Mouse (Mus musculus) gastrocnemius, adult 2 months (tissue): Measurements from ENCODE around the gene Mgrn1. TPM values are rescaled to one million over a fixed set of nuclear protein-coding genes. Genes with fewer than 3 reads are reported as not detected.

ENCODE experiments used
- DNase-seq: peaks from one replicate; pipeline ENCODE4 v3.0.0; 2022
- H3K27ac ChIP-seq: fragments of 200-600 bp; 2 replicates; pipeline ENCODE4 v1.8.1; 2022; ENCODE audit warnings: mild to moderate bottlenecking
- H3K4me3 ChIP-seq: fragments of 200-600 bp; 2 replicates; pipeline ENCODE4 v1.8.1; 2022; ENCODE audit warnings: mild to moderate bottlenecking, moderate library complexity
- CTCF ChIP-seq: fragments of 200-600 bp; IDR thresholded peaks from 2 replicates; pipeline ENCODE4 v1.8.1; 2022; ENCODE audit warnings: antibody characterized with exemption, mild to moderate bottlenecking, moderate library complexity
- intact Hi-C: fragments of 180-260 bp; cut with DNase I; formaldehyde crosslinking; loops from one replicate; pipeline ENCODE4 v1.15.1; 2025
- total RNA-seq, 2 experiments: library from RNA; stranded (reverse); gene quantifications; 2 replicates each; pipeline ENCODE4 v1.2.3; 2021

Mgrn1 gene
- total RNA-seq, 2 experiments from 2014 or later: 53.5 to 66.1 TPM

GRCm38 (mm10) chr16:4938461-4938860, 52.4 kb downstream of the Mgrn1 start, which contains the start of gene Nudt16l1:
Nudt16l1 (plus strand) TSS chr16:4938761.
- H3K4me3 ChIP-seq: peak within 1 kb of the TSS; percentile 100
- intact Hi-C loops: no loop called here
- DNase-seq: no peak
- no peak for TF ChIP-seq CTCF
- H3K27ac ChIP-seq: peak within 1 kb of the TSS; percentile 89

GRCm38 (mm10) chr16:4938989-4939388, 52.9 kb downstream of the Mgrn1 start:
- no peak for TF ChIP-seq CTCF
- DNase-seq: peak; percentile 97
- Histone ChIP-seq H3K4me3 (peak overlapping the region; percentile 100), H3K27ac (peak overlapping the region; percentile 89)
- intact Hi-C loops: no loop called here

- intact Hi-C loops: no loop called here
- no peak for TF ChIP-seq CTCF
- peak; percentile 51 for DNase-seq
- Histone ChIP-seq H3K4me3 (peak overlapping the region; percentile 100), H3K27ac (peak overlapping the region; percentile 89)
Measured at GRCm38 (mm10) chr16:4939412-4939811, 53.4 kb downstream of the Mgrn1 start.

GRCm38 (mm10) chr16:4940311-4940850, 54.3 kb downstream of the Mgrn1 start:
- Histone ChIP-seq H3K27ac (peak overlapping the region; percentile 89; the same call in 1 of the 2 replicates), H3K4me3 (no peak overlapping the region; the same call in none of the 2 replicates)
- intact Hi-C loops: no loop called here
- TF ChIP-seq CTCF: no peak
- DNase-seq: no peak

GRCm38 (mm10) chr16:4941016-4941415, 55.0 kb downstream of the Mgrn1 start:
- intact Hi-C loops: no loop called here
- no peak overlapping the region for H3K27ac ChIP-seq
- no peak for DNase-seq
- no peak for TF ChIP-seq CTCF
- no peak overlapping the region for H3K4me3 ChIP-seq

GRCm38 (mm10) chr16:4942868-4943267, 56.8 kb downstream of the Mgrn1 start:
- TF ChIP-seq CTCF: no peak
- no peak overlapping the region for H3K27ac ChIP-seq
- intact Hi-C loops: no loop called here
- no peak overlapping the region for H3K4me3 ChIP-seq
- DNase-seq: no peak

GRCm38 (mm10) chr16:4943431-4943830, 57.4 kb downstream of the Mgrn1 start:
- no peak for DNase-seq
- Histone ChIP-seq H3K27ac (no peak overlapping the region), H3K4me3 (no peak overlapping the region)
- no peak for TF ChIP-seq CTCF
- intact Hi-C loops: no loop called here

- no peak overlapping the region for H3K27ac ChIP-seq
- intact Hi-C loops: no loop called here
- H3K4me3 ChIP-seq: no peak overlapping the region
- DNase-seq: no peak
- TF ChIP-seq CTCF: no peak
Measured at GRCm38 (mm10) chr16:4945415-4945814, 59.4 kb downstream of the Mgrn1 start.

- no peak for TF ChIP-seq CTCF
- intact Hi-C loops: no loop called here
- no peak for DNase-seq
- Histone ChIP-seq H3K4me3 (no peak overlapping the region), H3K27ac (no peak overlapping the region)
Measured at GRCm38 (mm10) chr16:4946155-4946554, 60.1 kb downstream of the Mgrn1 start.

- DNase-seq: no peak
- Histone ChIP-seq H3K27ac (no peak overlapping the region), H3K4me3 (no peak overlapping the region)
- TF ChIP-seq CTCF: no peak
- intact Hi-C loops: no loop called here
Measured at GRCm38 (mm10) chr16:4947378-4947777, 61.3 kb downstream of the Mgrn1 start.

- no peak for TF ChIP-seq CTCF
- intact Hi-C loops: no loop called here
- H3K4me3 ChIP-seq: no peak overlapping the region
- H3K27ac ChIP-seq: no peak overlapping the region
- DNase-seq: no peak
Measured at GRCm38 (mm10) chr16:4956609-4957008, 70.6 kb downstream of the Mgrn1 start.

GRCm38 (mm10) chr16:4957446-4957845, 71.4 kb downstream of the Mgrn1 start:
- DNase-seq: no peak
- no peak overlapping the region for H3K4me3 ChIP-seq
- no peak overlapping the region for H3K27ac ChIP-seq
- intact Hi-C loops: no loop called here
- TF ChIP-seq CTCF: no peak

GRCm38 (mm10) chr16:4960260-4960659, 74.2 kb downstream of the Mgrn1 start:
- H3K27ac ChIP-seq: 0 out of 2 replicates have a peak overlapping the region, but pooled peaks have one; percentile 3
- no peak overlapping the region for H3K4me3 ChIP-seq
- intact Hi-C loops: no loop called here
- DNase-seq: peak; percentile 44
- no peak for TF ChIP-seq CTCF

GRCm38 (mm10) chr16:4963346-4963745, 77.3 kb downstream of the Mgrn1 start:
- no peak for DNase-seq
- peak overlapping the region; percentile 94 for H3K27ac ChIP-seq
- H3K4me3 ChIP-seq: peak overlapping the region; percentile 99
- intact Hi-C loops: no loop called here
- no peak for TF ChIP-seq CTCF
